19 mouse cellular contexts compared by ENCODE assay signal in the genomic region with DNA sequence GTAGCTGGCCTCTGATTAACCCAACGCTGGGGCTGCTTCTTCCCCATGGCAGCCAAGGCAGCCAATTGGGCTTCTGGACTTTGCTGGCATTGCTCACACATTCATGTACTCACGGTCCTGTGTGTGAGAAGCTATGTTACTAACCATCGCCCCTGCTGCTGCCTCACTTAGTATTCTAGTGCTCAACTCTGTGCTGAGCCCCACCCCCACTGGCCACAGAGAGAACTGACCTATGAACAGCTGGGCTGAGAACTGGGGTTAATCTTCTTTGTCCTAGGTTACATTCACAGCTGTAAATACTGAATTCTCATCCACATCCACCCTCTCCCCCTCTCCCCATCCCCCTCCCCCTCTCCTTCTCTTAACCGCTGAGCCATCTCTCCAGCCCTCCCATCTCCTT. TPM values are rescaled to one million over a fixed set of nuclear protein-coding genes. Genes with fewer than 3 reads are reported as not detected.
"Had no signal": no experiment of that assay in that cellular context is flagged by ENCODE, and none has a peak within 500 bp of the region (broad histone marks: within the 10 kb centered on the region; RNA-seq: fewer than 3 reads in every experiment).

No protein-coding gene starts in this region.

- H3K4me2 ChIP-seq: limb, embryonic 13.5 days; liver, embryonic 13.5 days; lung, embryonic 15.5 days; midbrain, embryonic 12.5 days had no signal

- H3K4me1 ChIP-seq: limb, embryonic 13.5 days; lung, embryonic 15.5 days had no signal

- H3K4me3 ChIP-seq: limb, embryonic 10.5 days; limb, embryonic 13.5 days; liver, embryonic 13.5 days; lung, embryonic 15.5 days; megakaryocyte, embryonic 14.5 days; midbrain, embryonic 12.5 days had no signal

- H3K27ac ChIP-seq: limb, embryonic 10.5 days; limb, embryonic 13.5 days; liver, embryonic 13.5 days; lung, embryonic 15.5 days; midbrain, embryonic 12.5 days had no signal

- H3K27me3 ChIP-seq: limb, embryonic 13.5 days; liver, embryonic 13.5 days; lung, embryonic 15.5 days; midbrain, embryonic 12.5 days had no signal

- H3K9ac ChIP-seq: limb, embryonic 13.5 days; liver, embryonic 13.5 days; lung, embryonic 15.5 days; midbrain, embryonic 12.5 days had no signal

- H3K36me3 ChIP-seq: limb, embryonic 10.5 days; limb, embryonic 13.5 days; liver, embryonic 13.5 days; lung, embryonic 15.5 days; midbrain, embryonic 12.5 days had no signal

- H3K9me3 ChIP-seq: limb, embryonic 10.5 days; limb, embryonic 13.5 days; liver, embryonic 13.5 days; lung, embryonic 15.5 days; megakaryocyte, embryonic 14.5 days; midbrain, embryonic 12.5 days had no signal

- DNase-seq: kidney, adult 18-20 months; kidney, adult 9 months; kidney, postnatal 14 days; kidney, postnatal 4 days; liver, embryonic 13.5 days; lung, adult 18-20 months; lung, postnatal 10 days; lung, postnatal 36 days; thymus, adult 18-20 months; thymus, postnatal 36 days had no signal

RNA-seq across cellular contexts. Expression of a gene that starts 2.2 kb away (rescaled TPM):
- polyA plus RNA-seq: limb, embryonic 10.5 days; limb, embryonic 13.5 days; midbrain, embryonic 12.5 days; neural tube, embryonic 11.5 days; small intestine, adult 2 months had no signal

RNA-seq across cellular contexts. Expression of a gene that starts 29.3 kb away (rescaled TPM):
- polyA plus RNA-seq: limb, embryonic 10.5 days; limb, embryonic 13.5 days; lung, embryonic 15.5 days; midbrain, embryonic 12.5 days; neural tube, embryonic 11.5 days; neural tube, embryonic 14.5 days; small intestine, adult 2 months; spleen, adult 2 months had no signal
